12 mouse cellular contexts compared by ENCODE assay signal in the genomic region with DNA sequence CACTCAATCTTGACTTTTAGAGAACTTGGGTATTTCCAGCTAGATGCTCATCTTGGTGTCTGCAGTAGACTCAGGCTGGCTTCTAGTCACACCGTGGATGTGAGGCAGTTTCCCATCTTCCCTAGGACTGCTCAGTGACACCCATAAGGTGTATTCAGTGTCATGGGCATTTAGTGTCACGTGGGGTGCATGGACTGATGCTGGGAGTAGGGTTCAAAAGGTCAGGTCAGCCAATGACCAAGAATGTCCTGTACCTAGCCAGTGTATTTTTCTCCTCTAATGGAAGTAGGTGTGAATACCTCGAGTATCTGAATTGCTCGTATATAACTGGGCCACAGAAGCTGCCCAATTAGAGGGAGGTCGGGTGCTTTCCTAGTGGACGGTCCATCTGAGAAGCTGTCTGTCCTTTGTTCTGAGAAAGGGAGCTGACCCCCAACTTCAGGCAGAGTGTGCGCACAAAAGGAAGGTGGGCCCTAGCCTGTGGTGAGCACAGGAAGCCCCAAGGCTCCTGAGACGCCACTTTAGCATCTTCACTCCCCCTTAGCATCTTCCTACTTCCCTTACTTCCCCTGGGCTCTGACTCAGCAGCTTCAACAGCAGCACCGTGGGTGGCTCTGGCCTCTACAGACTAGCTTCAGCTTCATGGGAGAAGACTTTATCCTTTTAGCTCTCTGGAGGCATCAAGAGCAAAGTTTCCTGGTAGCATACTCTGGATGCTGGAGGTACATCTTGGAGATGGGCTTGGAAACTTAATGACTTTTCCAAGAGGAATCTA. TPM values are rescaled to one million over a fixed set of nuclear protein-coding genes. Genes with fewer than 3 reads are reported as not detected.
DNase-seq lines count a peak whose midpoint lies in the region.
"Had no signal": no experiment of that assay in that cellular context is flagged by ENCODE, and none has a peak within 500 bp of the region (broad histone marks: within the 10 kb centered on the region; RNA-seq: fewer than 3 reads in every experiment).

No protein-coding gene starts in this region.

- DNase-seq in layer of hippocampus, adult 9-11 months = peak; percentile 23
- DNase-seq in layer of hippocampus, adult 18-20 months (ENCODE audit: low spot score in 2 of 2) = no peak
- DNase-seq in 3T3-L1 (ENCODE audit: low read depth, low spot score) = peak; percentile 28
- DNase-seq in brain, adult 2 months (ENCODE audit: low read depth, low spot score) = peak; percentile 79
- peak; percentile 49 to 50 for DNase-seq in left cerebral cortex, postnatal 36 days (ENCODE audit: low spot score in 2 of 2)
- DNase-seq in Muller cell, postnatal 12 days (ENCODE audit: inconsistent ontology term) = no peak
- no peak for DNase-seq in embryo, embryonic 11 days
- DNase-seq: cerebellum, postnatal 10 days; gastrocnemius, postnatal 10 days; heart, postnatal 4 days; lung, adult 2 months; lung, postnatal 4 days had no signal

- intact Hi-C loops in left cerebral cortex, postnatal 36 days (cut with DNase I) = no loop called here

RNA-seq across cellular contexts. Expression of a gene that starts 22.1 kb away (rescaled TPM):
- under 1 TPM; 0.27 to 0.43 TPM for total RNA-seq in layer of hippocampus, adult 18-20 months (2021)
- total RNA-seq in left cerebral cortex, postnatal 36 days (2021) = under 1 TPM; 0.23 to 0.47 TPM
- total RNA-seq: gastrocnemius, postnatal 10 days; heart, postnatal 4 days had no signal

Comparison
In these comparisons a context has a peak if more than half of its experiments do, and no peak if none do; other contexts are left out.
1. DNase-seq: peak in layer of hippocampus, adult 9-11 months (single experiment), 3T3-L1 (single experiment), brain, adult 2 months (single experiment) and left cerebral cortex, postnatal 36 days (2 of 2); none in layer of hippocampus, adult 18-20 months (0 of 2), Muller cell, postnatal 12 days (single experiment) and embryo, embryonic 11 days (single experiment).